Mouse (Mus musculus) MEL (cell line): ENCODE data around the gene Tmprss6.

ENCODE experiments used
- CTCF ChIP-seq, 3 experiments: IDR thresholded peaks in 2 of 3; conservative IDR thresholded peaks in 1 of 3; 2 replicates each; pipeline ENCODE4 v1.5.1; 2011 to 2012; ENCODE audit warnings: low read length in 3 of 3, low read depth in 2 of 3, mild to moderate bottlenecking in 2 of 3, improper control_type of control experiment in 1 of 3, inconsistent platforms in 1 of 3, mixed read lengths in 1 of 3, moderate library complexity in 1 of 3; ENCODE audit not compliant: control insufficient read depth in 1 of 3, insufficient read depth in 1 of 3, poor library complexity in 1 of 3, severe bottlenecking in 1 of 3
- EP300 ChIP-seq, 2 experiments: IDR thresholded peaks; 2 replicates each; pipeline ENCODE4 v1.6.1; 2011; ENCODE audit warnings: improper control_type of control experiment in 2 of 2, low read length in 2 of 2, low read depth in 1 of 2, mild to moderate bottlenecking in 1 of 2
- POLR2A ChIP-seq, 2 experiments: IDR thresholded peaks; 2 replicates each; pipeline ENCODE4 v1.6.1; 2011 to 2012; ENCODE audit warnings: low read length in 2 of 2, mild to moderate bottlenecking in 2 of 2, control low read depth in 1 of 2, improper control_type of control experiment in 1 of 2, low read depth in 1 of 2, moderate library complexity in 1 of 2; ENCODE audit not compliant: control insufficient read depth in 1 of 2, insufficient read depth in 1 of 2, poor library complexity in 1 of 2
- USF1 ChIP-seq: IDR thresholded peaks from 2 replicates; pipeline ENCODE4 v1.6.1; 2014; ENCODE audit warnings: low read depth, mild to moderate bottlenecking, inconsistent platforms, low read length, improper control_type of control experiment, moderate library complexity

- TF ChIP-seq POLR2A (IDR thresholded peaks at IDR 0.05; ENCODE audit: control insufficient read depth in 1 of 2, insufficient read depth in 1 of 2, low read depth in 1 of 2, low read length in 2 of 2, poor library complexity in 1 of 2) (no peak), CTCF (IDR thresholded peaks at IDR 0.05 in 2 of 3, conservative IDR thresholded peaks at IDR 0.05 in 1 of 3; ENCODE audit: control insufficient read depth in 1 of 3, insufficient read depth in 1 of 3, low read depth in 2 of 3, low read length in 3 of 3, poor library complexity in 1 of 3, severe bottlenecking in 1 of 3) (no peak), EP300 (IDR thresholded peaks at IDR 0.05; ENCODE audit: low read depth in 1 of 2, low read length in 2 of 2) (no peak), USF1 (no peak)
These were observed 11.0 kb upstream of the Tmprss6 start for GRCm38 (mm10) chr15:78479470-78479869.
